Mouse (Mus musculus) liver, embryonic 14.5 days (tissue): ENCODE results near the gene Pcdh9. TPM values are rescaled to one million over a fixed set of nuclear protein-coding genes. Genes with fewer than 3 reads are reported as not detected.

Source experiments
- ATAC-seq: fragments of 200-750 bp; cut with Nextera tagmentation; 2 replicates; pipeline ENCODE4 v1.8.0; 2017; ENCODE audit warnings: moderate number of reproducible peaks, mild to moderate bottlenecking, moderate library complexity; ENCODE audit not compliant: insufficient read depth
- DNase-seq, 3 experiments: peaks; one replicate each; pipeline ENCODE4 v3.0.0-alpha.2; 2012 to 2013; ENCODE audit warnings: low read depth in 3 of 3, low spot score in 3 of 3
- H3K27ac ChIP-seq: fragments of 300-500 bp; sonication (generic); 2 replicates; pipeline ENCODE4 v1.5.1; 2014; ENCODE audit warnings: moderate library complexity, mild to moderate bottlenecking, control low read depth, inconsistent platforms
- H3K27me3 ChIP-seq: fragments of 300-500 bp; sonication (generic); 2 replicates; pipeline ENCODE4 v1.6.1; 2014; ENCODE audit warnings: mild to moderate bottlenecking, low read length, moderate library complexity; ENCODE audit not compliant: control insufficient read depth, insufficient read depth
- H3K36me3 ChIP-seq: fragments of 300-500 bp; sonication (generic); replicated peaks from 2 replicates; pipeline ENCODE4 v1.6.1; 2014; ENCODE audit warnings: low read depth; ENCODE audit not compliant: control insufficient read depth, insufficient read depth
- H3K4me1 ChIP-seq, 2 experiments: fragments of 200-500 bp in 1 of 2; fragments of 300-500 bp in 1 of 2; sonication (generic) in 1 of 2; replicated peaks; 2 replicates each; pipeline ENCODE4 v1.6.1; 2012 to 2014; ENCODE audit warnings: antibody characterized with exemption in 1 of 2, inconsistent platforms in 1 of 2, low read length in 1 of 2; ENCODE audit not compliant: control insufficient read depth in 2 of 2, insufficient read depth in 2 of 2
- H3K4me2 ChIP-seq: fragments of 300-500 bp; sonication (generic); 2 replicates; pipeline ENCODE4 v1.6.1; 2014; ENCODE audit warnings: low read depth, mild to moderate bottlenecking, control low read depth, moderate library complexity
- H3K4me3 ChIP-seq, 2 experiments: fragments of 200-500 bp in 1 of 2; fragments of 300-500 bp in 1 of 2; sonication (generic) in 1 of 2; 2 replicates each; pipeline ENCODE4 v1.5.1; 2012 to 2014; ENCODE audit warnings: low read depth in 2 of 2, low read length in 2 of 2, mild to moderate bottlenecking in 2 of 2, control low read depth in 1 of 2, inconsistent platforms in 1 of 2, moderate library complexity in 1 of 2; ENCODE audit not compliant: insufficient read depth in 1 of 2
- H3K9ac ChIP-seq: fragments of 300-500 bp; sonication (generic); replicated peaks from 2 replicates; pipeline ENCODE4 v1.6.1; 2014; ENCODE audit warnings: mild to moderate bottlenecking, control low read depth, moderate library complexity
- H3K9me3 ChIP-seq: fragments of 300-500 bp; sonication (generic); 2 replicates; pipeline ENCODE4 v1.6.1; 2016; ENCODE audit warnings: low read length, mixed read lengths; ENCODE audit not compliant: control insufficient read depth
- CTCF ChIP-seq: IDR thresholded peaks from 2 replicates; pipeline ENCODE4 v1.5.1; 2016; ENCODE audit warnings: antibody characterized with exemption, low read depth, control low read depth
- EP300 ChIP-seq: IDR thresholded peaks from 2 replicates; pipeline ENCODE4 v1.6.1; 2016; ENCODE audit warnings: antibody characterized with exemption, low read depth
- WGBS: fragments of 180-500 bp; shearing (Covaris S2); extraction: QIAGEN DNeasy Blood & Tissue Kit; methylation state at CpG from one replicate; pipeline ENCODE4 v1.1.7; 2014; ENCODE audit not compliant: insufficient replicate concordance; 5-methylcytosine and 5-hydroxymethylcytosine counted together
- polyA plus RNA-seq, 2 experiments: library from polyadenylated mRNA; depleted of rRNA in 1 of 2; stranded (reverse) in 1 of 2; unstranded in 1 of 2; fragments of >200 nt; fragmentation: Nextera tagmentation in 1 of 2; extraction: Ambion mirVana in 1 of 2; gene quantifications; 2 replicates each; pipeline versions ENCODE4 v1.2.1 to v1.2.3; 2012 to 2014

Pcdh9 gene
- polyA plus RNA-seq, 2 experiments = 0.06 to 0.23 TPM

GRCm38 (mm10) chr14:93380757-93381156 lies 509.7 kb downstream of the Pcdh9 start:
- H3K4me3 ChIP-seq = no peak overlapping the region
- TF ChIP-seq EP300 (no peak), CTCF (no peak)
- no peaks in the 10 kb centered on the region for H3K27me3 ChIP-seq
- ATAC-seq (no peak), DNase-seq (no peak)
- no peak overlapping the region for H3K9ac ChIP-seq
- H3K27ac ChIP-seq = no peak overlapping the region
- H3K36me3 ChIP-seq = no peaks in the 10 kb centered on the region
- H3K9me3 ChIP-seq = no peaks in the 10 kb centered on the region
- 36% methylated on average over 1 of the region's 1 CpGs for WGBS
- H3K4me2 ChIP-seq = no peak overlapping the region
- no peaks in the 10 kb centered on the region for H3K4me1 ChIP-seq

GRCm38 (mm10) chr14:93376159-93376558 lies 514.3 kb downstream of the Pcdh9 start:
- H3K27me3 ChIP-seq = no peaks in the 10 kb centered on the region
- H3K4me2 ChIP-seq = no peak overlapping the region
- 56% methylated on average over 4 of the region's 4 CpGs for WGBS
- no peak for DNase-seq
- no peaks in the 10 kb centered on the region for H3K4me1 ChIP-seq
- H3K4me3 ChIP-seq = no peak overlapping the region
- ATAC-seq = no peak
- H3K27ac ChIP-seq = no peak overlapping the region
- H3K9ac ChIP-seq = no peak overlapping the region
- no peaks in the 10 kb centered on the region for H3K36me3 ChIP-seq
- no peaks in the 10 kb centered on the region for H3K9me3 ChIP-seq
- no peak for TF ChIP-seq CTCF
- TF ChIP-seq EP300 = no peak

- H3K27ac ChIP-seq = no peak overlapping the region
- ATAC-seq (no peak), DNase-seq (no peak)
- H3K27me3 ChIP-seq = no peaks in the 10 kb centered on the region
- H3K36me3 ChIP-seq = no peaks in the 10 kb centered on the region
- no peak overlapping the region for H3K9ac ChIP-seq
- H3K4me3 ChIP-seq = no peak overlapping the region
- no peaks in the 10 kb centered on the region for H3K4me1 ChIP-seq
- no peak overlapping the region for H3K4me2 ChIP-seq
- no peak for TF ChIP-seq EP300
- TF ChIP-seq CTCF = no peak
- no peaks in the 10 kb centered on the region for H3K9me3 ChIP-seq
- WGBS = 71% methylated on average over 4 of the region's 4 CpGs
These were observed 516.3 kb downstream of the Pcdh9 start for GRCm38 (mm10) chr14:93374181-93374580.

GRCm38 (mm10) chr14:93354150-93354549 lies 536.3 kb downstream of the Pcdh9 start:
- H3K9me3 ChIP-seq = no peaks in the 10 kb centered on the region
- no peaks in the 10 kb centered on the region for H3K36me3 ChIP-seq
- ATAC-seq (no peak), DNase-seq (no peak)
- H3K4me1 ChIP-seq = no peaks in the 10 kb centered on the region
- no peaks in the 10 kb centered on the region for H3K27me3 ChIP-seq
- TF ChIP-seq EP300 = no peak
- no peak for TF ChIP-seq CTCF
- no peak overlapping the region for H3K4me2 ChIP-seq
- 64% methylated on average over 3 of the region's 3 CpGs for WGBS
- no peak overlapping the region for H3K27ac ChIP-seq
- H3K9ac ChIP-seq = no peak overlapping the region
- H3K4me3 ChIP-seq = no peak overlapping the region

DNA sequence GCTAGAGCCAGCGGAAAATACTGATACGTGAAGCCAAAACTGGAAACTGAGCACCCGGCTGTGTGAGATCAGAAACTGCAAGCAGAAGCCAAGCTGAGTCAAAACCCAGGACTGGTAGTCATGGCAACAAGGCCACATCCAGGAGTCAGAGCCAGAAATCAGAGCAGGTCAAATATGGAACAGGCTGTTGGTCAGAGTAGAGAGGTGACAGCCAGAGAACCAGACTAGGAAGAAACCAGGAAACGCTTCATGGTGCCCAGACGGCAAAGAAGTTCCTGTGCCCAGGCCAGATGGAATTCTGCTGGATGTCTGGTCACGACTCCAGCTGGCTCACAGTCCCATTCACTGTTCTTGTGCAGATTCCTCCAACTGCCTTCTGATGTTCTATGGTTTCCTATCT lies 539.6 kb downstream of the Pcdh9 start:
- Histone ChIP-seq H3K27me3 (no peaks in the 10 kb centered on the region), H3K27ac (no peak overlapping the region), H3K4me1 (no peaks in the 10 kb centered on the region), H3K9ac (no peak overlapping the region), H3K4me3 (no peak overlapping the region), H3K4me2 (no peak overlapping the region), H3K9me3 (no peaks in the 10 kb centered on the region), H3K36me3 (no peaks in the 10 kb centered on the region)
- TF ChIP-seq EP300 = no peak
- TF ChIP-seq CTCF = no peak
- 59% methylated on average over 6 of the region's 6 CpGs for WGBS
- DNase-seq (no peak), ATAC-seq (no peak)
